Mouse (Mus musculus): ENCODE measurements at regions not wholly inside any gene's neighbourhood (a gene's known extent, or its start where the extent isn't known, plus 50 kb on each side); places are given as distances from the start of the nearest gene placed in this dataset.

- TF ChIP-seq CTCF (conservative IDR thresholded peaks at IDR 0.05; ENCODE audit: low read length): no peak
- TF ChIP-seq NANOG (IDR thresholded peaks at IDR 0.05; ENCODE audit: borderline replicate concordance, low read length): no peak
- TF ChIP-seq POU5F1 (IDR thresholded peaks at IDR 0.05; ENCODE audit: borderline replicate concordance, low read length): no peak
Measured at GRCm38 (mm10) chr13:84939695-84940094, 249.5 kb upstream of the Ccnh start.

Measured in E14TG2a.4 (cell line).